In the genomic region with DNA sequence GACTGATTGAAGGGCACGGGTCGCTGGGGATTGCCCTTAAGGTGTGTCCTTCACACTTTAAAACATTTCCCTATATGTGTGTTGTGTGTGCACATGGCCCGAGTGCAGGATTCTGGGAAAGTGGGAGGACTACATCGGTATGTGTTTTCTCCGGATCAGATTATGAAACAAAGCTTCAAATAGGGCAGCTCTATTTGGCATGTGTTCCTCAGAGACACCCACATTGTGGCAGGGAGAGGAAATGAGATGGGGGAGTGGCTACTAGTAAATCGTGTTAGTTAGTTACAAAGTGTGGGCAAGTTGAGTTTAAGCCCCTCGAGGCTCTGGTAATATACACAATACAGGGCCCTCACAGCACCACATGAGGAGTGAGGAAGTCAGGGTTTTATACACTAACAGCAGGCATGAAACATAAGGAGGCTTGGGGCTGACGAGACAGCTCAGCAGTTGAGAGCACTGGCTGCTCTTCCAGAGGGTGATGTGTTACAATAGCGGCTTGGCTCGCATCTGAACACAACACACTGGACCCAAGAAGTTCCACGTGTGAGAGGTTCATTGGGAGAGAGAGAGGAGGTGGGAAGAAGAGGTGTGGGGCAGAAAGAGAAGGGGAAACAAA, we compare ENCODE assay signal across 24 mouse cellular contexts. TPM values are rescaled to one million over a fixed set of nuclear protein-coding genes. Genes with fewer than 3 reads are reported as not detected.
DNase-seq lines count a peak whose midpoint lies in the region; ATAC-seq lines count a peak whose summit lies in the region.
"Had no signal": no experiment of that assay in that cellular context is flagged by ENCODE, and none has a peak within 500 bp of the region (broad histone marks: within the 10 kb centered on the region; RNA-seq: fewer than 3 reads in every experiment).

No protein-coding gene starts in this region.

- peak; percentile 24 for DNase-seq in layer of hippocampus, adult 11-12 months (ENCODE audit: low spot score)
- no peak for DNase-seq in layer of hippocampus, postnatal 10 days (ENCODE audit: low spot score in 2 of 2)
- peak; percentile 10 to 34 for DNase-seq in left cerebral cortex, postnatal 25 days (ENCODE audit: low spot score in 2 of 2)
- no peak for DNase-seq in left cerebral cortex, postnatal 10 days (ENCODE audit: extremely low spot score in 1 of 2, low spot score in 2 of 2)
- peak; percentile 18 to 29 for DNase-seq in layer of hippocampus, postnatal 36 days
- DNase-seq in kidney, adult 18-20 months, result no peak
- DNase-seq: adrenal gland, adult 2 months; adrenal gland, postnatal 36 days; B cell, adult 2 months; cerebellum, adult 2 months; cerebellum, postnatal 14 days; gastrocnemius, postnatal 10 days; heart, postnatal 14 days; kidney, postnatal 25 days; left cerebral cortex, postnatal 4 days; lung, adult 2 months; lung, postnatal 10 days; right cerebral cortex, postnatal 25 days; spleen, adult 18-20 months; thymus, adult 2 months; thymus, postnatal 36 days had no signal

- ATAC-seq in granulocyte monocyte progenitor cell, adult 5-6 weeks (replicated peaks; ENCODE audit: poor library complexity, severe bottlenecking), result peak; percentile 37
- ATAC-seq: hindbrain, embryonic 16.5 days; midbrain, embryonic 13.5 days had no signal

- intact Hi-C loops in left cerebral cortex, postnatal 25 days (cut with DNase I), result no loop called here
- intact Hi-C loops in left cerebral cortex, postnatal 10 days (cut with DNase I), result no loop called here

RNA-seq across cellular contexts. Expression of a gene that starts 28.0 kb away (rescaled TPM):
- total RNA-seq in layer of hippocampus, postnatal 10 days (2021), result not detected
- not detected for total RNA-seq in left cerebral cortex, postnatal 25 days (2021)
- not detected for total RNA-seq in left cerebral cortex, postnatal 10 days (2021)
- not detected in 2 replicates for total RNA-seq in granulocyte monocyte progenitor cell, adult 5-6 weeks (2014; fragmentation: Nextera tagmentation)
- not detected in 2 replicates for total RNA-seq in granulocyte monocyte progenitor cell, adult 5-6 weeks (2017)
- not detected for total RNA-seq in layer of hippocampus, postnatal 36 days (2021)
- total RNA-seq: adrenal gland, adult 2 months; adrenal gland, postnatal 36 days; gastrocnemius, postnatal 10 days; heart, postnatal 14 days; left cerebral cortex, postnatal 4 days had no signal

RNA-seq across cellular contexts. Expression of a gene that starts 30.3 kb away (rescaled TPM):
- total RNA-seq in layer of hippocampus, postnatal 10 days (2021), result 10 to 100 TPM; 11.5 to 13.6 TPM
- 10 to 100 TPM in 1 of 2 experiments, 1 to 10 TPM in 1; 7.5 to 10.5 TPM for total RNA-seq in left cerebral cortex, postnatal 25 days (2021)
- 10 to 100 TPM; 11.9 to 14.1 TPM for total RNA-seq in left cerebral cortex, postnatal 10 days (2021)
- total RNA-seq in granulocyte monocyte progenitor cell, adult 5-6 weeks (2014; fragmentation: Nextera tagmentation), result 0.17 TPM in 1 of 2 replicates, not detected in the other
- total RNA-seq in granulocyte monocyte progenitor cell, adult 5-6 weeks (2017), result not detected in 2 replicates
- total RNA-seq in layer of hippocampus, postnatal 36 days (2021), result 1 to 10 TPM; 8.9 to 9.9 TPM

Comparison
In these comparisons a context has a peak if more than half of its experiments do, and no peak if none do; other contexts are left out.
1. DNase-seq: peak in layer of hippocampus, adult 11-12 months (single experiment), left cerebral cortex, postnatal 25 days (2 of 2) and layer of hippocampus, postnatal 36 days (2 of 2); none in layer of hippocampus, postnatal 10 days (0 of 2), left cerebral cortex, postnatal 10 days (0 of 2) and kidney, adult 18-20 months (single experiment).
2. RNA of a gene that starts 30.3 kb away (total RNA-seq): 11.9 to 14.1 TPM in left cerebral cortex, postnatal 10 days, 11.5 to 13.6 TPM in layer of hippocampus, postnatal 10 days, 7.5 to 10.5 TPM in left cerebral cortex, postnatal 25 days and 8.9 to 9.9 TPM in layer of hippocampus, postnatal 36 days; 0.17 TPM in granulocyte monocyte progenitor cell, adult 5-6 weeks; every median in the first group is over 4 times any median in the second.